Mouse (Mus musculus) WW6 (cell line): ENCODE data around the gene Fbxw11.
"Not testable (repeated sequence)": the region's sequence is repeated elsewhere in the genome, so short reads cannot be mapped to it uniquely, and the experiment has no call there.

Experiments used
- DNase-seq: peaks from one replicate; pipeline ENCODE4 v3.0.0-alpha.2; 2013; ENCODE audit warnings: low read depth, low spot score

Gene Fbxw11

GRCm38 (mm10) chr11:32707481-32707880, 65.0 kb downstream of the Fbxw11 start:
- DNase-seq = no peak

- DNase-seq = no peak
These were observed 66.4 kb downstream of the Fbxw11 start for GRCm38 (mm10) chr11:32708739-32709501.

- no peak for DNase-seq
These were observed 67.0 kb downstream of the Fbxw11 start for GRCm38 (mm10) chr11:32709563-32709962.

- no peak for DNase-seq
These were observed 71.7 kb downstream of the Fbxw11 start for GRCm38 (mm10) chr11:32714230-32714629.

GRCm38 (mm10) chr11:32714896-32715295, 72.4 kb downstream of the Fbxw11 start:
- no peak for DNase-seq

GRCm38 (mm10) chr11:32715495-32715894, 73.0 kb downstream of the Fbxw11 start:
- no peak for DNase-seq

- no peak for DNase-seq
These were observed 73.4 kb downstream of the Fbxw11 start for GRCm38 (mm10) chr11:32715970-32716369.

GRCm38 (mm10) chr11:32716876-32717275, 74.4 kb downstream of the Fbxw11 start:
- no peak for DNase-seq

GRCm38 (mm10) chr11:32717711-32718110, 75.2 kb downstream of the Fbxw11 start:
- not testable (repeated sequence) for DNase-seq

- DNase-seq = no peak
These were observed 75.8 kb downstream of the Fbxw11 start for GRCm38 (mm10) chr11:32718371-32718770.

- DNase-seq = no peak
These were observed 76.5 kb downstream of the Fbxw11 start for GRCm38 (mm10) chr11:32718979-32719378.

GRCm38 (mm10) chr11:32722653-32723052, 80.1 kb downstream of the Fbxw11 start:
- DNase-seq = no peak

GRCm38 (mm10) chr11:32723287-32723686, 80.8 kb downstream of the Fbxw11 start:
- no peak for DNase-seq

- no peak for DNase-seq
These were observed 82.6 kb downstream of the Fbxw11 start for GRCm38 (mm10) chr11:32725171-32725570.

GRCm38 (mm10) chr11:32732467-32732866, 89.9 kb downstream of the Fbxw11 start:
- no peak for DNase-seq

- no peak for DNase-seq
These were observed 90.7 kb downstream of the Fbxw11 start for GRCm38 (mm10) chr11:32733195-32733594.

- DNase-seq = no peak
These were observed 93.8 kb downstream of the Fbxw11 start for GRCm38 (mm10) chr11:32736371-32736770.

- DNase-seq = no peak
These were observed 95.2 kb downstream of the Fbxw11 start for GRCm38 (mm10) chr11:32737729-32738128.

- no peak for DNase-seq
These were observed 101.4 kb downstream of the Fbxw11 start for GRCm38 (mm10) chr11:32743891-32744290.

- no peak for DNase-seq
These were observed 101.9 kb downstream of the Fbxw11 start for GRCm38 (mm10) chr11:32744463-32744862.

GRCm38 (mm10) chr11:32745466-32745865, 102.9 kb downstream of the Fbxw11 start:
- no peak for DNase-seq

GRCm38 (mm10) chr11:32746036-32746435, 103.5 kb downstream of the Fbxw11 start:
- DNase-seq = no peak

- DNase-seq = no peak
These were observed 104.0 kb downstream of the Fbxw11 start for GRCm38 (mm10) chr11:32746475-32746874.

- no peak for DNase-seq
These were observed 106.3 kb downstream of the Fbxw11 start for GRCm38 (mm10) chr11:32748800-32749199.
